Mouse (Mus musculus): ENCODE results near the gene Arhgap18. TPM values are rescaled to one million over a fixed set of nuclear protein-coding genes. Genes with fewer than 3 reads are reported as not detected.

Gene Arhgap18
- polyA plus RNA-seq, 1 experiment from 2014 or later = 17.9 TPM

DNA sequence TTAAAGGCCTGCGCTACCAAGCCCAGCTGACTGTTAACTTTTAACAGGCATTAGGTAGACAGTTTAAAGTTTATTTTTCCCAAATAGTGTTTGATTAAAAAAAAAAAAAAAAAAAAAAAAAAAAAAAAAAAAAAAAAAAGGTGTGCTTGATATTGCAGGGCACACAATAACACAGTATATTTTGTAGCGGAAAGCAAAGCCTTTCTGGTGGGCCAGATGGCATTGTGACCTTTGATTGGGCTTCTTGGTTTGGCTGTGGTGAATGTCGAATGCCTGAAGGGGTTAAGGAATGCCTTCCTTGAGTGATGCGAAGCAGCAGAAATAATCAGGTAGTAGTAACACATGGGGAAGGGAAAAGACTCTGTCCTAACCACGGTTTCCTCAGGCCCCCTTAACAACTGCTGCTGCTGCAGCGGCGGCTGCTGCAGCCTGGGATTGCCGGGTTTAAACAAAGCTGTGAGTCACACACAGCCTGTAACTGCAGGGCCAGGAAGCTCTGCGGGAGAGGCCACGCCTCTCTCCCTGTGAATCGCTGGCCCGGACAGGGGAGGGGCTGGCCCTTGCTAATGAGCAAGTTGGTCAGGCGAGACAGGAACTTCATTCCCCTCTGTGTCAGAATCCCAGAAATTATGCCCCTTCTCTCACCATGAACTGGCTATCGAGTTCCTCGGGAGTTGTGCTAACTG lies 18.9 kb downstream of the Arhgap18 start:
- DNase-seq (ENCODE audit: low spot score) (peak; percentile 79), ATAC-seq (replicated peaks; ENCODE audit: low FRiP score) (peak; percentile 95)
- Histone ChIP-seq H3K36me3 (ENCODE audit: control insufficient read depth, insufficient read depth, low read length) (no peaks in the 10 kb centered on the region), H3K9me3 (ENCODE audit: control insufficient read depth, low read length) (no peaks in the 10 kb centered on the region), H3K27ac (ENCODE audit: low read depth, low read length) (peak overlapping the region; percentile 76), H3K27me3 (replicated peaks; ENCODE audit: control insufficient read depth, insufficient read depth, low read length) (no peaks in the 10 kb centered on the region), H3K4me3 (ENCODE audit: low read depth, low read length) (peak overlapping the region; percentile 68), H3K4me1 (replicated peaks; ENCODE audit: control insufficient read depth, insufficient read depth, low read length) (0 out of 2 replicates have a peak, but pooled peaks cover 4% of the 10 kb centered on the region), H3K4me2 (peak overlapping the region; percentile 83), H3K9ac (ENCODE audit: low read depth, low read length) (peak overlapping the region; percentile 66)
- 9% methylated on average over 15 of the region's 15 CpGs for WGBS

DNA sequence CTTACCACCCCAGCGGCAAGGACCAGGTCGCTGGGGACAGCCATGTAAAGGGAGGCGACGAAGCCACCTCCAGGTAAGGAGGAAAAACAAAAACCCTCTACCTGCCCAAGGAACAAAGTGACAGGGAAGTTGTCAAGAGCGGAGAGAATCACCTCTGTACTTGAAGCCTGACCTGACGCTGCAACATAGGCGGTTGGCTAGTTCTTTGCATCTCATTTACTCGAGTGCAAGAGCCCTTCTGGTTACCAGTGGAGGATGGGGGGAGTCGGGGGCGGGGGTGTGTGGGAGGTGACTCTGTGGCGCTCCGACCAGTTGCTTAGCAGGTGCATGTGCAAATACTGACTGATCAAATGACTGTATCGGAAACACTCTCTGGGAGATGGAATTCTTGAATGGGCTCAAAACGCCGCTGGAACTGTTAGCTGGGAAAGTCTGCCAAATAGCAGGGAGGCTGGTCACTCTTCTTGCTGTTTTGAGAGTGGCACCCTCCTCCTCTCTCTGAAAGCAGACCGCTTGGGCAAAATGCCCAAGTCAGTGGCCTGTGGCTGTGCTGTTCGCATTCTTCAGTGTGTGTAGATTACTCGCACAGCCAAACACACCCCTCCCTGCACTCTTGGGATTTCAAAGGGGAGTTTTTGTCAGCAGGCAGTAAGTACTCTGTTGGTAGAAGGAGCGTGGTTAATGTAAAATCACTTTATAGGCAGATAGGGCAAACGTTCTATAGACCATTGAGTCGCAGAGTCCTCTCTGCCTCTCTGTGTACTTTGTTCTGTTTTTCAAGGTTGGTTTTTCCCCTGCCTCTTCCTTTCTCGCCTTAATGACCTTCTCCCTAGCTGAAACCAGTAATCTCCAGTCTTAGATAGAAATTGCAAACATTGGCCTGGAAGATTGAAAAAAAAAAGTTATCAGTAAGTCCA lies 19.7 kb downstream of the Arhgap18 start:
- Histone ChIP-seq H3K9me3 (ENCODE audit: control insufficient read depth, low read length) (no peaks in the 10 kb centered on the region), H3K27ac (ENCODE audit: low read depth, low read length) (peak overlapping the region; percentile 76), H3K4me3 (ENCODE audit: low read depth, low read length) (peak overlapping the region; percentile 68), H3K4me2 (peak overlapping the region; percentile 83), H3K36me3 (ENCODE audit: control insufficient read depth, insufficient read depth, low read length) (no peaks in the 10 kb centered on the region), H3K9ac (ENCODE audit: low read depth, low read length) (peak overlapping the region; percentile 66), H3K27me3 (replicated peaks; ENCODE audit: control insufficient read depth, insufficient read depth, low read length) (no peaks in the 10 kb centered on the region), H3K4me1 (replicated peaks; ENCODE audit: control insufficient read depth, insufficient read depth, low read length) (peaks cover 4% of the 10 kb centered on the region; the same call in 1 of the 2 replicates)
- DNase-seq (ENCODE audit: low spot score) (peak; percentile 44), ATAC-seq (replicated peaks; ENCODE audit: low FRiP score) (peak; percentile 60)
- WGBS = 3% methylated on average over 22 of the region's 22 CpGs

DNA sequence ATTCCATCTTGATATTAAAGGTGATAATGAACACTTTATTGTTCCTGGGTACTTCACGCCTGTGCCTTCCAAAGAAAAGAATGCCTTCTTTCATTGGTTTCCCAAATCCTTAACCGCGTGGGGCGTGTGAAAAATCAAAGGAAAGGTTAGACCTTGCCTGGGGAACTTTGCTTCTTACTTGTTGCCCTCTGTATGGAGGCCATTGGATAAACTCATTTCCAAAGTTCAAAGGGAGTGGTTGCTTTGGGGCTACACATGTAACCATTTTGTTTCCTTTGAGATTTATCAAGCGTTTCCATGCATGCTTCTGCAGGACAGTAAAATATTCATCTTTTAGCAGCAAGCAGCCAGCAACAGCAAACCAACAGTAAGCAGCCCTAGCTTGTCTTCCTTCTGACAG lies 20.3 kb downstream of the Arhgap18 start:
- DNase-seq (ENCODE audit: low spot score) = no peak
- Histone ChIP-seq H3K27ac (ENCODE audit: low read depth, low read length) (no peak overlapping the region), H3K27me3 (replicated peaks; ENCODE audit: control insufficient read depth, insufficient read depth, low read length) (no peaks in the 10 kb centered on the region), H3K9ac (ENCODE audit: low read depth, low read length) (no peak overlapping the region; the same call in 1 of the 2 replicates), H3K4me3 (ENCODE audit: low read depth, low read length) (peak overlapping the region; percentile 68), H3K36me3 (ENCODE audit: control insufficient read depth, insufficient read depth, low read length) (no peaks in the 10 kb centered on the region), H3K9me3 (ENCODE audit: control insufficient read depth, low read length) (no peaks in the 10 kb centered on the region), H3K4me2 (peak overlapping the region; percentile 83), H3K4me1 (replicated peaks; ENCODE audit: control insufficient read depth, insufficient read depth, low read length) (peaks cover 4% of the 10 kb centered on the region; the same call in 1 of the 2 replicates)
- WGBS = 52% methylated on average over 5 of the region's 5 CpGs
- ATAC-seq (replicated peaks; ENCODE audit: low FRiP score) = no peak

DNA sequence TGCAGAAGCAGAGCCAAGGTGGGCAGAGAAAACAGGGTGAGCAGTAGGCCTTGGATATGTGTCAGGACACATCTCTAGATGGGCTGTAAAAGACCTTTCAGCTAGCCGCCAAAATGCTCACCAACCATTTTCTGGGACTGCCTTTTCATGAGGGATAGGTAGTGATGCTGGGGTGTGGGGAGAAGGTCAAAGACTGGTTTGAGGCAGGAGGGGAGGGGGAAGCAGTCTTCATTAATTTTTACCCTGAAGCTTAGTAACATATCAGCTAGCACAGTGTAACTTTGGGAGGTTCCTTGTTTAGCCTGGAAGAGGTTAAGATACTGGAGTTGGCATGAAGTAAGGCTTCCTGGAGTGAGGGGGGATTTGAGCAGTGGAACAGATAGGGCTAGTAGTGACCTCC lies 21.0 kb downstream of the Arhgap18 start:
- Histone ChIP-seq H3K4me2 (peak overlapping the region; percentile 83), H3K27me3 (replicated peaks; ENCODE audit: control insufficient read depth, insufficient read depth, low read length) (no peaks in the 10 kb centered on the region), H3K4me1 (replicated peaks; ENCODE audit: control insufficient read depth, insufficient read depth, low read length) (peaks cover 4% of the 10 kb centered on the region; the same call in 1 of the 2 replicates), H3K36me3 (ENCODE audit: control insufficient read depth, insufficient read depth, low read length) (no peaks in the 10 kb centered on the region), H3K4me3 (ENCODE audit: low read depth, low read length) (peak overlapping the region; percentile 68; the same call in 1 of the 2 replicates), H3K27ac (ENCODE audit: low read depth, low read length) (no peak overlapping the region), H3K9ac (ENCODE audit: low read depth, low read length) (no peak overlapping the region), H3K9me3 (ENCODE audit: control insufficient read depth, low read length) (no peaks in the 10 kb centered on the region)
- DNase-seq (ENCODE audit: low spot score) = no peak
- no peak for ATAC-seq (replicated peaks; ENCODE audit: low FRiP score)
- 71% methylated on average over 1 of the region's 1 CpGs for WGBS

DNA sequence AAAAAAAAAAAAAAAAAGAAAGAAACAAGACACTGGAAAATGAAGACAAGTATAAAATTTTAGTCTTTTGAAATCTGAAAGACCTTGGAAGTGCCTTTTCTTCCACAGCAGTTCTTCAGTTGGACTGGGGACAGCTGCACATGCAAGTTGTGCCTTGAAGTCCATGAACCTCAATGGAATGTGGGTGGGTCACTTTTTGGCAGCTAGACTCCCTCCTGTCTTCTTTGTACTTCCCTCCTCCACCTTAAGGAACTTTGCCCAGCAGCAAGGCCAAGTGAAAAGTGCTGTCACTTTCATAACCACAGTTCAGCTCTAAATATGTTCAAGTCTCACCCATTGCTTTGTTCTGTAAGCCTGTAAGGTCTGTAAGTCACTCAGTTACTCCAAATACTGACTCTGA lies 23.2 kb downstream of the Arhgap18 start:
- no peaks in the 10 kb centered on the region for H3K27me3 ChIP-seq (replicated peaks; ENCODE audit: control insufficient read depth, insufficient read depth, low read length)
- H3K9ac ChIP-seq (ENCODE audit: low read depth, low read length) = no peak overlapping the region
- no peak for DNase-seq (ENCODE audit: low spot score)
- H3K36me3 ChIP-seq (ENCODE audit: control insufficient read depth, insufficient read depth, low read length) = no peaks in the 10 kb centered on the region
- no peak for ATAC-seq (replicated peaks; ENCODE audit: low FRiP score)
- H3K4me2 ChIP-seq = no peak overlapping the region
- H3K4me3 ChIP-seq (ENCODE audit: low read depth, low read length) = no peak overlapping the region
- no peak overlapping the region for H3K27ac ChIP-seq (ENCODE audit: low read depth, low read length)
- H3K4me1 ChIP-seq (replicated peaks; ENCODE audit: control insufficient read depth, insufficient read depth, low read length) = peaks cover 4% of the 10 kb centered on the region; the same call in 1 of the 2 replicates
- H3K9me3 ChIP-seq (ENCODE audit: control insufficient read depth, low read length) = no peaks in the 10 kb centered on the region

DNA sequence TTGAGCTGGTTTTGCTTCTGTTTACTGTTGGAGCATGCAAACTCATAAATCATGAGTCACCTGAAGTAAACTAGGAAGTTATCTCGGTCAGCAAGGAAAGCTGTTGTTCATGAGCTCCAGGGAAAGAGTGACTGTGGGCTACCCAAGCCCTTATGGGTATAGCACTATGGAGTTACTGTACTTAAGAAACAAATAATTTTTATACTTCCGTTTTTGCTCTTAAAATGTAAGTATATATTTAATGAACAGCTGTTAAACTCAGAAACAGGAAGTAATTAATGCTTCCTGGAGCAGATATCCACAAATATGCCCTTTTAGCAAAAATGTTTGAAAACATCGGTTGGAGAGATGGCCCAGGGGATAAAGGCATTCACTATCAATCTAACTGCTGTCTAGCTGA lies 27.4 kb downstream of the Arhgap18 start:
- H3K36me3 ChIP-seq (ENCODE audit: control insufficient read depth, insufficient read depth, low read length) = no peaks in the 10 kb centered on the region
- no peak overlapping the region for H3K27ac ChIP-seq (ENCODE audit: low read depth, low read length)
- ATAC-seq (replicated peaks; ENCODE audit: low FRiP score) (no peak), DNase-seq (ENCODE audit: low spot score) (no peak)
- no peak overlapping the region for H3K9ac ChIP-seq (ENCODE audit: low read depth, low read length)
- no peaks in the 10 kb centered on the region for H3K9me3 ChIP-seq (ENCODE audit: control insufficient read depth, low read length)
- whole genome bisulfite sequencing = 41% methylated on average over 3 of the region's 3 CpGs
- H3K27me3 ChIP-seq (replicated peaks; ENCODE audit: control insufficient read depth, insufficient read depth, low read length) = no peaks in the 10 kb centered on the region
- H3K4me2 ChIP-seq = no peak overlapping the region
- no peaks in the 10 kb centered on the region; the same call in 1 of the 2 replicates for H3K4me1 ChIP-seq (replicated peaks; ENCODE audit: control insufficient read depth, insufficient read depth, low read length)
- no peak overlapping the region for H3K4me3 ChIP-seq (ENCODE audit: low read depth, low read length)

DNA sequence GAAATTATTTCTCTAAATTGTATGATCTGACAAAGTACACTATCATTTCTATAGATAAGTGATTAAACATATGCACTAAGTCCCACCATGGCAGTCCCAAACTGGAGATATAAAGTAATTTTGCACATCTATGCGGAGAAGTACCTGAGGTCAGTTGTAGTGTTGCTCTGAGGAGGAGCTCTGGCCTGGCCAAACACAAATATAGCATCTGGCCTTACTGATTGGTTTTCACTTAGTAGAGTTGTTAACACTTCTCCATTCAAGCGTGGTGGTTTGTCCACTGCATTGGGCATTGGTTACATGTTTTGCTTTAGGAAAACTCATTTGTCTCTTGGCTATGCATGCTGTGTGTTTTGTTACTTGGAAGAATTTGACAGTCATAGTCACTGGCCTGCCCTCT lies 36.5 kb downstream of the Arhgap18 start:
- 71% methylated on average over 2 of the region's 2 CpGs for WGBS
- H3K4me1 ChIP-seq (replicated peaks; ENCODE audit: control insufficient read depth, insufficient read depth, low read length) = no peaks in the 10 kb centered on the region

DNA sequence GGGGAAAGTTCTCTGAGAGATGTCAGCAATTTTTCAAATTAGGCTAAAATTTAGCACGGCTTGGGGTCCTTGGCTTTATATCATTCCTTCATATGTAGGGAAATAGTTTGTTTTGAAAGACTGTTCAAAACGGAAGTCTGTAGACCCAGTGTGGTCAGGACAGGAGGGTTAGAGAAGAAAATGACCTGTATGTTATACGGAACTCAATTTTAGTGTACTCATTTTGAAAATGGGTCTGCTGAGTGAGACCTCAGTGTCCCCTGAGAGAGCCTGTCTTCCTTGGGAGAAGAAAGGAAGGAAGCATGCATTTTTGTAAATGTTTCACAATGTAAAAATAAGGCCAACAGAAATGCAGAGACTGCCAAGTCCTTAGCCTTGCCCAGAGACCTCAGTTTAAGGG lies 38.6 kb downstream of the Arhgap18 start:
- no peak for ATAC-seq (replicated peaks; ENCODE audit: low FRiP score)
- 66% methylated on average over 3 of the region's 3 CpGs for WGBS
- Histone ChIP-seq H3K9me3 (ENCODE audit: control insufficient read depth, low read length) (no peaks in the 10 kb centered on the region), H3K9ac (ENCODE audit: low read depth, low read length) (no peak overlapping the region), H3K27ac (ENCODE audit: low read depth, low read length) (no peak overlapping the region), H3K4me2 (no peak overlapping the region), H3K36me3 (ENCODE audit: control insufficient read depth, insufficient read depth, low read length) (no peaks in the 10 kb centered on the region), H3K27me3 (replicated peaks; ENCODE audit: control insufficient read depth, insufficient read depth, low read length) (no peaks in the 10 kb centered on the region), H3K4me1 (replicated peaks; ENCODE audit: control insufficient read depth, insufficient read depth, low read length) (no peaks in the 10 kb centered on the region), H3K4me3 (ENCODE audit: low read depth, low read length) (no peak overlapping the region)
- no peak for DNase-seq (ENCODE audit: low spot score)

More for the DNA sequence above, 36.5 kb downstream of the Arhgap18 start:
- ATAC-seq (replicated peaks; ENCODE audit: low FRiP score) (no peak), DNase-seq (ENCODE audit: low spot score) (no peak)
- H3K9me3 ChIP-seq (ENCODE audit: control insufficient read depth, low read length) = no peaks in the 10 kb centered on the region
- H3K9ac ChIP-seq (ENCODE audit: low read depth, low read length) = no peak overlapping the region
- no peak overlapping the region for H3K4me3 ChIP-seq (ENCODE audit: low read depth, low read length)
- no peak overlapping the region for H3K27ac ChIP-seq (ENCODE audit: low read depth, low read length)
- no peaks in the 10 kb centered on the region for H3K36me3 ChIP-seq (ENCODE audit: control insufficient read depth, insufficient read depth, low read length)
- H3K27me3 ChIP-seq (replicated peaks; ENCODE audit: control insufficient read depth, insufficient read depth, low read length) = no peaks in the 10 kb centered on the region
- no peak overlapping the region for H3K4me2 ChIP-seq

Measured in liver, embryonic 11.5 days (tissue).